Mouse (Mus musculus): ENCODE measurements around the gene Gm21992.

Gene Gm21992

GRCm38 (mm10) chr19:4811063-4811908 lies at the start of gene Gm21992, which contains the start of gene Rbm14:
Gene Gm21992 (minus strand): TSS chr19:4811612.
Gene Rbm14 (minus strand): TSS chr19:4811634.
- peak; percentile 97 for DNase-seq (ENCODE audit: extremely low spot score, low spot score)

GRCm38 (mm10) chr19:4859081-4859480 lies 47.7 kb upstream of the Gm21992 start:
- no peak for DNase-seq (ENCODE audit: extremely low spot score, low spot score)

GRCm38 (mm10) chr19:4855951-4856350 lies 44.5 kb upstream of the Gm21992 start:
- no peak for DNase-seq (ENCODE audit: extremely low spot score, low spot score)

GRCm38 (mm10) chr19:4855470-4855820 lies 44.0 kb upstream of the Gm21992 start:
- DNase-seq (ENCODE audit: extremely low spot score, low spot score), result no peak

- DNase-seq (ENCODE audit: extremely low spot score, low spot score), result peak; percentile 83
These were observed 43.4 kb upstream of the Gm21992 start, which contains the start of gene Ctsf for GRCm38 (mm10) chr19:4854552-4855469. Gene Ctsf (plus strand): TSS chr19:4855130.

GRCm38 (mm10) chr19:4850281-4850680 lies 38.9 kb upstream of the Gm21992 start:
- no peak for DNase-seq (ENCODE audit: extremely low spot score, low spot score)

- no peak for DNase-seq (ENCODE audit: extremely low spot score, low spot score)
These were observed 38.4 kb upstream of the Gm21992 start for GRCm38 (mm10) chr19:4849800-4850199.

GRCm38 (mm10) chr19:4847490-4847889 lies 36.1 kb upstream of the Gm21992 start:
- no peak for DNase-seq (ENCODE audit: extremely low spot score, low spot score)

- DNase-seq (ENCODE audit: extremely low spot score, low spot score), result no peak
These were observed 34.4 kb upstream of the Gm21992 start for GRCm38 (mm10) chr19:4845846-4846245.

- DNase-seq (ENCODE audit: extremely low spot score, low spot score), result no peak
These were observed 31.2 kb upstream of the Gm21992 start for GRCm38 (mm10) chr19:4842611-4843010.

- no peak for DNase-seq (ENCODE audit: extremely low spot score, low spot score)
These were observed 29.4 kb upstream of the Gm21992 start for GRCm38 (mm10) chr19:4840848-4841247.

GRCm38 (mm10) chr19:4839149-4839548 lies 27.7 kb upstream of the Gm21992 start, which contains the start of the genes Ccs and Ccdc87:
Gene Ccs (minus strand): TSS chr19:4839332.
Gene Ccdc87 (plus strand): TSS chr19:4839366.
- DNase-seq (ENCODE audit: extremely low spot score, low spot score), result peak; percentile 92

- DNase-seq (ENCODE audit: extremely low spot score, low spot score), result no peak
These were observed 27.2 kb upstream of the Gm21992 start for GRCm38 (mm10) chr19:4838526-4839140.

GRCm38 (mm10) chr19:4837049-4837448 lies 25.6 kb upstream of the Gm21992 start:
- DNase-seq (ENCODE audit: extremely low spot score, low spot score), result no peak

- no peak for DNase-seq (ENCODE audit: extremely low spot score, low spot score)
These were observed 24.7 kb upstream of the Gm21992 start for GRCm38 (mm10) chr19:4836096-4836495.

GRCm38 (mm10) chr19:4833977-4834376 lies 22.6 kb upstream of the Gm21992 start:
- DNase-seq (ENCODE audit: extremely low spot score, low spot score), result no peak

- no peak for DNase-seq (ENCODE audit: extremely low spot score, low spot score)
These were observed 17.7 kb upstream of the Gm21992 start for GRCm38 (mm10) chr19:4829156-4829555.

GRCm38 (mm10) chr19:4828444-4829114 lies 17.2 kb upstream of the Gm21992 start:
- no peak for DNase-seq (ENCODE audit: extremely low spot score, low spot score)

GRCm38 (mm10) chr19:4820678-4821303 lies 9.4 kb upstream of the Gm21992 start:
- no peak for DNase-seq (ENCODE audit: extremely low spot score, low spot score)

GRCm38 (mm10) chr19:4817182-4817835 lies 5.9 kb upstream of the Gm21992 start:
- no peak for DNase-seq (ENCODE audit: extremely low spot score, low spot score)

All from neural tube, embryonic 10.5 days (tissue).